Mouse (Mus musculus) left cerebral cortex, postnatal 14 days (tissue): ENCODE measurements around the gene Smco4. TPM values are rescaled to one million over a fixed set of nuclear protein-coding genes. Genes with fewer than 3 reads are reported as not detected.
A peak's percentile ranks its signal among the peaks of the same experiment; 100 is the strongest.
"Not testable (repeated sequence)": the region's sequence is repeated elsewhere in the genome, so short reads cannot be mapped to it uniquely, and the experiment has no call there.

Source experiments
- DNase-seq, 2 experiments: peaks; one replicate each; pipeline ENCODE4 v3.0.0; 2021 to 2022; ENCODE audit warnings: low spot score in 2 of 2, mixed read lengths in 1 of 2
- intact Hi-C: fragments of 180-260 bp; cut with DNase I; formaldehyde crosslinking; loops from one replicate; pipeline ENCODE4 v1.15.1; 2025
- long read RNA-seq, 2 experiments: library from polyadenylated mRNA; stranded (forward); transcript quantifications; one replicate each; pipeline ENCODE4 v2.0.0; 2021
- total RNA-seq, 2 experiments: library from RNA; stranded (reverse); gene quantifications; 2 replicates each; pipeline ENCODE4 v1.2.3; 2021

The Smco4 gene
- 1 to 10 TPM; 3.6 to 4.3 TPM for total RNA-seq
- long read RNA-seq, experiment 1 = 0 reads
- long read RNA-seq, experiment 2 = 0 reads

GRCm38 (mm10) chr9:15493235-15493924 lies at the start of gene Smco4:
Smco4 (plus strand) TSS chr9:15493432.
- intact Hi-C loops = loop anchor here (2.0 to 10.0 kb wide), 3 partner anchors 131 to 381 kb away; partner anchors contain the start of gene Mtnr1b
- DNase-seq = peak in 1 of 2 experiments; percentile 53

- intact Hi-C loops = no loop called here
- DNase-seq = no peak
Measured at GRCm38 (mm10) chr9:15447397-15447796, 45.8 kb upstream of the Smco4 start.

- intact Hi-C loops = no loop called here
- DNase-seq = no peak
Measured at GRCm38 (mm10) chr9:15450921-15451320, 42.3 kb upstream of the Smco4 start.

- intact Hi-C loops = no loop called here
- DNase-seq = no peak
Measured at GRCm38 (mm10) chr9:15472256-15472655, 21.0 kb upstream of the Smco4 start.

DNA sequence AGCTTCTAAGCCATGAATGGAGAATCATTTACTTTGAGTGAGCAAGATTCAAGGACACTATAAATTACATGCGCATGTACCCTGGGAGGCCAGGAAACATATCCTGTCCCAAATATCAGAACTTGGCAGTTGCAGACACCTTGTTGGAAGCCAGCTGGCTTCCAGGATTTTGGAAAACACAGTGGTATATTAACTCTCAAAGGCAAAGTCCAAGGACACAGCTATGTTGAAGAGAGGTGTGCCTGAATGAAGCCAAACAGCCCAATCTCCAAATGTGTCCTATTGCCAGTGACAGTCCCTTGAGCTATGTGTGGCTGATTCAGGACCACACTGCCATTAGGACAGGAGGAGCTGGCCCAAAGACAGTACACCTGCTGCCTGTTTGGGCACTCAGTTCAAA lies 20.0 kb upstream of the Smco4 start:
- DNase-seq = no peak

DNA sequence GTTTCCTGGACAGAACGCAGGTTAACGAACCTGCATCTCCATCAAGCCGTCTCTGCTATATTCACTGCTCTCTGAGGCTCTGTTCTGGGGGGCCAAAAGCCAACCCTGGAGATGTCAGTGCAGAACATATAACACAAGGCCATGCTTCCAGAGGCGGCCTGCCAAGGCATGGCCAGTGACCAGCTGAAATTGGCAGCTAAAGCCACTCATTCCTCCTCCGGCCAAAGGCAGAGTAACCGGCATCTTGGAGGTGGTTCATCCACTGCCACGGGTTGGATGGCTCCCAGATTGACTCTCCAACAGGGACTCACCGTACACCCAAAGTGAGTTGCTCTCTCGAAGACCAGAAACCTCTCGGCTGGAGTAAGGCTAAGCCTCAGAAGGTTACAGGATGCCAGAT lies 15.7 kb upstream of the Smco4 start:
- no peak for DNase-seq
- intact Hi-C loops = no loop called here

More for the DNA sequence above, 20.0 kb upstream of the Smco4 start:
- intact Hi-C loops = no loop called here

DNA sequence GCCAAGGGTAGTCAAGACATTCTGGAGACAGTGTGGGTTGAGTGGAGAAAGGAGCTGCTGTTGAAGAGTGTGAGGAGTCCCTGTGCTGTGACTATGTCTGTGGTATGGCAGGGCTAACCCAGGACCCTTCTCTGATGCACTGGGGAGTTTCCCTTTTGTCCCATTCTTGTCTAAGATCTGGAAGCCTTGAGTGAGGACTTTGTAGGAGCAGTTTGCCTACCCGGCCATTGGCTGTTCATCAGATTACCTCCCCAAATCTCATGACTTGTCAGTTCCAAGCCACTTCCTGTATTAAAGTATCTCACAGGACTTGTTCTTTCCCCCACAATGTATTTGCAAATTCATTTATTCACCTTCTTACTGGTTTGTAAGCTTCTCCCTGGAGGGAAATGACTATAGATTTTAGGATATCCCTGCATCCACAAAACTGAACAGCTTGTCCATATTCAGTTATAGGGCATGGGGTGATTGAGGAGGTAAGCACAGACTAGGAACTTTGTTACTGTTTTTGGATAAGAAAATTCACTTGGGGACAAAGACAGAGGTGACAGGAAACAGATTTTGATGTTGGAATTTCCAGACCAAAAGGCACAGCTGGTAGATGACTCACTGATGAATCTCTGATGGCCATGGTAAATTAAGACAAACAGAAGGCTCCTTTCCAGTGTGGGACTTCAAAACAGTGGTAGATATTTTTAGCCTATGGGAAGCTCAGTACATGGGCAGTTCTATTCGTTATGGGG lies 5.4 kb upstream of the Smco4 start:
- no peak for DNase-seq
- intact Hi-C loops = no loop called here

GRCm38 (mm10) chr9:15489293-15489692 lies 3.9 kb upstream of the Smco4 start:
- intact Hi-C loops = no loop called here
- DNase-seq = no peak

DNA sequence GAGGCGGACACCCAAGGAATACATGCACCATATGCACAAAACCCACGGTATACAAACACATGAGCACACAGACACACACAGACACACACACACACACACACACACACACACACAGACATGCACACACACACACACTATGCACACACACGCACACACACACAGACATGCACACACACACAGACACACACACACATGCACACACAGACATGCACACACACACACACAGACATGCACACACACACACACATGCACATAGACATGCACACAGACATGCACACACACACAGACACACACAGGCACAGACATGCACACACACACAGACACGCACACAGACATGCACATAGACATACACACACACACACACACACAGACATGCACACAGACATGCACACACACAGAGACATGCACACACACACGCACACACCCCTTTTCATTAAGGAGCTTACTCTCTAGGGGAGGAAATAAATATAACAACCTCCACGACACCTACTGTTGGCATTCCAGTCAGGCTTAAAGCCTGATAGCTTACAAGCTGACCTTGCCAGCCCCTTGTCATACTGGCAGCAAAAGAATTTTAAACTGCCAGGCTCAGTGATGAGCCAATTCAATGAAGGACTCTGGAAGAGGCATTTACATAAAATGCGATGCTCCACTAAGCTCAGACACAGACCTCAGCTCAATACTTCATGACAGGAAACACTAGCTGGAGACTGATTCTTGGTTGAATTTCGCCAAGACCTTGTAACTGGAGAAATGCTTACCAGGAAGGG lies 2.7 kb upstream of the Smco4 start:
- intact Hi-C loops = loop anchor here (5.0 to 10.0 kb wide), 2 partner anchors 128 to 384 kb away; partner anchors contain the start of gene Mtnr1b
- no peak for DNase-seq

GRCm38 (mm10) chr9:15491686-15492085 lies 1.5 kb upstream of the Smco4 start:
- intact Hi-C loops = loop anchor here (2.0 to 10.0 kb wide), 3 partner anchors 129 to 383 kb away; partner anchors contain the start of gene Mtnr1b
- no peak for DNase-seq

DNA sequence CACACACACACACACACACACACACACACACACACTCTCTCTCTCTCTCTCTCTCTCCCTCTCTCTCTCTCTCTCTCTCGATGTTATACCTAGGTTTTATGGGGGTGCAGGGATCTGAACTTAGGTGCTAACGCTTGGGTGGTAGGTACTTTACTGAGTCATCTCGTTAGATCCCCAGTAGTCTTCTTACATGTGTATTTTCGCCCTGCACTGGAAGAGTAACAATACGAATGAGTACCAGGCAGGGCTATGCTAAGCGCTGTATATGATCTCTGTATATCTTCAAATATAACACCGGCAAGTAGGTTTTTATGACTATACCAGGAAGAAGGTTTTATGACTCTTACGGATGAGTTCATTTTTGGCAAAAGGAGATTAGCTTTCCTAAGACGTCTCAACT lies 831 bp upstream of the Smco4 start:
- intact Hi-C loops = loop anchor here (2.0 to 10.0 kb wide), 3 partner anchors 130 to 382 kb away; partner anchors contain the start of gene Mtnr1b
- no peak for DNase-seq

DNA sequence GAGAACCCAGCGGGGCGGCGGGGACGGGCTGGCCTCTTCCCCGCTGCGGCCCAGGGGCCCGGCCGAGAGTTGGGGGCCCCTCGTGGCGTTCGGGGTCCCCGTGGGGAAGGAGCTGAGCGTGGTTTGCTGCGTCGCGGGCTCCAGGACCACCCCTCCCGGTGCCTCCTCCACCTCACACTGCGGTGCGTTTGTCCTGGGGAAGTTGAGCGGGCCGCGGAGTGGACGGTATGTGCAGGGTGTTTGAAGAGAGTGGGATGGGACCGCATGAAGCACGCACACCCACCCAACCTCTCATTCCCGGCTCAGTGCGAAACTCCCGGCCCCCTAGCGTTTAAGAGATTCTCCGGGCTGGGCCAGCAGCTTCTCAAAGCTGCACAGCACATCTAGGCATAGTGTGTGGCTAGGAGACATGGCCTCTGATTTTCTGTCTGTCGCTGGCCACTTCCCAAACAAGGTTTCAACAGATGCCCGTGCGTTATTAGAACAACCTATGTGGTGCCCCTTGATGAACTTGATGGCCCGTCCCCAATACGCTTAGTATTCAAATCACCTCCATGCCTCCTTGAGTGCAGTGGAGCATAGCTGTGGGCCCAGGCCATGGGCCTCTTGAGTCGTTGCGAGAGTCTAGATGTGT lies 810 bp downstream of the Smco4 start:
- intact Hi-C loops = loop anchor here (2.0 to 10.0 kb wide), 3 partner anchors 132 to 381 kb away; partner anchors contain the start of gene Mtnr1b

DNA sequence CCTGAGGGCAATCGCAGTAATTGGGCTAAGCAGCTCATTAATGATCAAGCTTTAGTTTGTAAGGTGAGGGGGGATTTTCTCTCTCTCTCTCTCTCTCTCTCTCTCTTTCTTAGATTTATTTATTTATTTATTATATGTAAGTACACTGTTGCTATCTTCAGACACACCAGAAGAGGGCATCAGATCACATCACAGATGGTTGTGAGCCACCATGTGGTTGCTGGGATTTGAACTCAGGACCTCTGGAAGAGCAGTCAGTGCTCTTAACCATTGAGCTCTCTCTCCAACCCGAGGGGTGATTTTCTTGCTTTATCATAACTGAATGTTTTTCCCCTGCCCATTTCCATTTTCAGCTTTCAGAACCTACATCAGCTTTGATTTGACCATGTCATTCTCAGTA lies 2.0 kb downstream of the Smco4 start:
- DNase-seq = not testable (repeated sequence)
- intact Hi-C loops = loop anchor here (10.0 kb wide), 1 partner anchor 380 kb away; the partner anchor contains the start of gene Mtnr1b

More for the DNA sequence above, 810 bp downstream of the Smco4 start:
- peak; percentile 43 to 67 for DNase-seq

DNA sequence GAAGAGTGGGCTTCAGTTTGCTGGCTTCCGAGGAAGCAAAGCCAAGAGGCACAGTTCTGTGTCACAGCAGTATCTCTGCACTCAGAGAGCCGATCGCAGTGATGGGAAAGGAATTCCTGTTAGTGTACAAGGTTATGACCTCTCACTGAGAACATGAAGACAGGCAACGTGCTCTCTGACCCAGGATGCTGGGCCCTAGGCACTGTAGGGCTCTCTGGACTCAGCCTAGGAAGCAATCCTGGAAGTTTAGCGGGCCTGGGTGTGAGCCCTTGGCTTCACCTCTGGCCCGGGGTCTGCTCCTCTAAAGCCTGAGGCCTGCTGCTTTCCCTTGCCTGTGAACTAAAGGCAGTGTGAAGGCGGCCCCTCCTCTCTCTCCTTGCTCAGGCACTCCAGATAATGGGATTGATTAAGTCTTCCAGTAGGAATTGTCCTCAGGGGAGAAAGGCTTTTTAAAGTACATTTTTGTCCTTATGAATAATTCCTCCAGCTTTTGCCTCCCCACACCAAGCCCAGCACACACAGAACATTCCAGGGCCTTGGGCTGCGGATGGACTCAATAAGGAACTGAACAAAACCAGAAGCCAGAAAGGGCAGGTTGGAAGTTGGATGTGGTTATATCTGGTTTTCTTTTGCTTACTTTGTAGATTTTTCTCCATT lies 2.8 kb downstream of the Smco4 start:
- intact Hi-C loops = loop anchor here (10.0 kb wide), 1 partner anchor 379 kb away; the partner anchor contains the start of gene Mtnr1b
- DNase-seq = no peak

DNA sequence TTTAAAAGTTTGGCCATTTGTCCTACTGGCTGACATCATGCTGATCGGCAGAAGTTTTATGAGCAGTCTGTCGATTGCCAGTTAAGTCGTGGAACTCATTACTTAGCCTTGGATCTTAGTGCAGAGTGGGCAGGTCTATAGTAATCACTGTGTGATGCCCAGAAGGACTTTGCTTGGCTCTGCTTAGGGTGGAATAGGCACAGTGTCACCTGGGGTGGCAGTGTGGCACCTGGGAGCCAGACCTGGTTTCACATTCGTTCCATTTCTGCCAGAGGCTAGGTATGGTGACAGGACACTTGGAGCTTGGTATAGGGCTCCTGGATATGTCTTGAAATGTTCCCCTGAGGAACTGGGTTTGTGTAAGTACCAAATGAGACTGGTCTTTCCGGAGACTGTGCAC lies 6.8 kb downstream of the Smco4 start:
- intact Hi-C loops = no loop called here

DNA sequence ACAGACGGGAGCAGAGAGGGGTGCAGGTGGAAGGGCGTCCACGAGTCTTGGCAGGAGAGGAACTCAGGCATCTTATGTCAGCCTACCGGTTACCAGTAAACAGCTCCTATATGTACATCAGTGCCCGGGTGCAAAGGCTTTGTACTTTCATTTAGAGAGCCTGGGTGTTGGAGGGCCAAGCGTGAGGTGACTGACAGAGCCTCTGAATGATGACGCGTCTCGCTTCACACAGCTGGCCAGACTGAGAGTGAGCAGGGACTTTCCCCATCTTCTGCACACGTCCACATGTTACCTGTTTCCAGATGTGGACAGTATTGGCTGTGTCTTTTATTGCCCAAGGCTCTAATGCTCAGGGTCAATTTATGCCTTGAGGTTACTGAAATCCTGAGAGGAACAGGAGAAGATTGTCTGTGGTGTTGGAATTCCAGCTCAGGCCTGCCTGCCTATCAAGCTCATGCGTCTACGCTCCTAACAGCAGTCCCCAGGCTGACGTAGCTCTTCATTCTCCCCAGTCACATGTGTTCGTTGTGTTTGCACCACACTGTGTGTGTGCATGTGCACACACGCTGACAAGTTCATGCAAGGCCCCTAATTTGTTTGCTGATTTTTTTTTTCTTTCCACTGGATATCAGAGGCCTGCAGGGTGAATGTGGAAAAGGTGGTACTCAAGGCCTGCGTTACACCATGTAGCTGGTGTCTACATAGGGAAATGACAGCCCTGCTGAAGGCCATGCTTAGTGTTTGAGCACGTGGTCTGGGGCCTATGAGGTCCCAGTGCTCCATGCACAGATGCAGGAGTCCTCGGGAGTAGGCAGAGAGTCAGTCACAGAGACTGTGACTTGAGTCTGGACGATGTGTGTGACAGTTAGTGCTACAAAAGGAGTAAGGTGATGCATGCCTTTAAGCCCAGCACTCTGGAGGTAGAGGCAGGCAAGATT lies 8.4 kb downstream of the Smco4 start:
- no peak for DNase-seq
- intact Hi-C loops = no loop called here

More for the DNA sequence above, 6.8 kb downstream of the Smco4 start:
- no peak for DNase-seq

DNA sequence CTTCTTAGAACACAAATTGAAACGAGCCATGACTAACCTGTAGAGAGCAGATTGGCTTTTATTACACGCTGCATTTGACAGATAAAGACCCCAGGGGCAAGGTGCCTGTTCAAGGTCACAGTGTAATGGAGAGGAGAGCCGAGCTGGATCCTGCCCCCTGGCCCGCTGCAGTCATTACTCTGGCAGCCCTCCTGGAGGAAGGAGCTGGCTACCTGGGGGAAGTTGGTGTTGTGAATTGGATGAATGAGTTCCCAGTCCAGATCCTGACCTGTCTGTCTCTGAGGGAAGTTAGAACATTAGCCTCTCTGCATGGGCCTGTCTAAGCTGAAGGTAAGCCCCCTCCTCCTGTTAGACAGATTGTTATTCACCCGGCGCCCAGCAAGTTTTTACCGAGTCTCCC lies 9.2 kb downstream of the Smco4 start:
- no peak for DNase-seq
- intact Hi-C loops = no loop called here

GRCm38 (mm10) chr9:15503307-15503706 lies 10.1 kb downstream of the Smco4 start:
- intact Hi-C loops = no loop called here

More at GRCm38 (mm10) chr9:15503307-15503706, 10.1 kb downstream of the Smco4 start:
- no peak for DNase-seq
